Mouse (Mus musculus): ENCODE results near the gene Lrrc38. TPM values are rescaled to one million over a fixed set of nuclear protein-coding genes. Genes with fewer than 3 reads are reported as not detected.

The Lrrc38 gene
- polyA plus RNA-seq (2017; shearing (Covaris generic)) = not detected

DNA sequence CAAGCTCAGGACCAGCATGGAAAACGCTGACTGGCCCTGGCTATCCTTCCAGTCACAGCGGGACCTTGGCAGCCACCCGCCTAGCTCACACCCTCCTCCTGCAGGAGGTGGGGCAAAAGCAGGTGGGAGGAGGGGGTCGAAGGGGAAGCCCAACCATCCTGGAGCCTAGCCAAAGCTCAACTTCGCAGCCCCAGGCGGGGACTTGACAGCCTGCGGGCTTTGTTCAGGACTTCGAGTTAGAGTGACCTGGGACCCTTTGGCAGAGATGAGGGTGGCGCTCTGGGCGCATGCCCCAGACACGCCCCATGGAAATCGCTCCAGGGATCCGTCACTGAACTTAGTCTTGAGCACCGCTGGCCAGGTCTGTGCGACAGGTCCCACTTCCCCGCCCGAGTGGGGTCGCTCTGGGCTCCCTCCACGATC, at the start of gene Lrrc38:
TSS of gene Lrrc38 (plus strand) at position 274 of the 423 bp plus-strand sequence.

DNA sequence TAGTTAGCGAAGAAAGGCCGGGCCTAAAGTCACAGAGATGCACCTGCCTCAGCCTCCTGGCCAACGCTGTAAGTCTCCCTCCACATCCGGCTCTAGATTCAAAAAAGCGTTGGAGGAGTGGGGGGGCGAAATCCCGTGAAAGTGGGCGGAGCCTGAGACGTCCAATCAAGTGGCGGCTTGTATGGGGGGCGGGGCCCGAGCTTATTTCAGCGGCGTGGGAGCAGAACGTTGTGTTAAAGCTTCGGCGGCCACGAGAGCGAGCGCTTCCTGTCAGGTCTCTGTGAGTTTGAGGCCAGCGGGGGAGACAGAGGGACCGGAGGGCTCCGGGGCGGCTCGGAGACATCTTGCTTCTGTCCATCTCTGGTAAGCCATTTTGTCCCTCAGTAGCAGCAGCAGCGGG, 44.6 kb downstream of the Lrrc38 start, which contains the start of gene Pramel1:
TSS of gene Pramel1 (plus strand) at position 248 of the 400 bp plus-strand sequence.

DNA sequence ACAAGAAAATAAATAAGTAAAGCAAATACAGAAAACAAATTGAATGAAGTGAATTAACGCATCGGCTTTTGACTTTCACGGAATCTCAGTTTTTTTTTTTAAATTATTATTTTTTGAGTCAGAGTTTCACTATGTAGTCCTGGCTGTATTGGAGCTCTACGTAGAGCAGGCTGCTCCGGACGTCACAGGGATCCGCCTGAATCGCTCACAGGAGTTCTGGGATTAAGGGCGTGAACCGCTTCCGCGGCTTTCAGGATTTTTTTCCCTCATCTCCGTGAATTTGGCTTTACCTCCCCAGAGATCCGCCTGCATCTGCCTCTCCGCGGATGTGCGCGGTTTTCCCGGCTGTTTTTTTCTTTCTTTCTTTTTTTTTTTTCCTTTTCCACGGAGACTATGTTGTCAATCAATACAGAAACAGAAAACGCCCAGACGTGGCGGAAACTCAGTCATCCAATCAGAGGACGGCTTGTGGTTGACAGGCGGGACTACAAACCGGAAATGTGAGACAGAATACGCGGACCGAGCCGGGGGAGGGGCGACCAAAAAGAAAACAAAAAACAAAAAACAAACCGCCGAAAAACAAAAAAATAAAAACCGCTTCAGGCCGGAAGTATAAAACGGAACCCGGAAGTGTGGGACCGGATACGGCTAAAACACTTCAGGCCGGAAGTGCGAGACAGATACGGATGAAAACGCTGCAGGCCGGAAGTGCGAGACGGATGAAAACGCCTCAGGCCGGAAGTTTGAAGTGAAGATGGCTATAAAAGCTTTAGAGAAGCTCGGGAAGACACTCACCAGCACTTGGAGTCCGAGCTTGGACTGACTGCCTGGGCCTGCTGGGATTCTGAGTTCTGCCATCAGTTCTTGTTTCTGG, 62.9 kb downstream of the Lrrc38 start, which contains the start of gene Pramef8:
TSS of gene Pramef8 (plus strand) at position 208 of the 874 bp plus-strand sequence.

Other genes with a start within 250 kb of the Lrrc38 start
- 37.1 TPM for gene Prdm2, start 136.8 kb upstream of the Lrrc38 start, polyA plus RNA-seq (2017; shearing (Covaris generic))
- gene Pdpn, start 50.2 kb upstream of the Lrrc38 start, polyA plus RNA-seq (2017; shearing (Covaris generic)) = not detected
- not detected for gene Pramel1, start 44.7 kb downstream of the Lrrc38 start, polyA plus RNA-seq (2017; shearing (Covaris generic))
- 52.8 TPM for gene Pramef8, start 62.7 kb downstream of the Lrrc38 start, polyA plus RNA-seq (2017; shearing (Covaris generic))
- not detected for gene Oog4, start 100.6 kb downstream of the Lrrc38 start, polyA plus RNA-seq (2017; shearing (Covaris generic))
- gene Gm13043, start 161.6 kb downstream of the Lrrc38 start, polyA plus RNA-seq (2017; shearing (Covaris generic)) = not detected
- gene Gm13040, start 186.2 kb downstream of the Lrrc38 start, polyA plus RNA-seq (2017; shearing (Covaris generic)) = not detected
- not detected for gene BC080695, start 201.9 kb downstream of the Lrrc38 start, polyA plus RNA-seq (2017; shearing (Covaris generic))
- not detected for gene Gm13057, start 202.0 kb downstream of the Lrrc38 start, polyA plus RNA-seq (2017; shearing (Covaris generic))

All from inflammation-experienced regulatory T-cells, adult 16 weeks (primary cell).